Mouse (Mus musculus): ENCODE measurements around the gene Lhx9. TPM values are rescaled to one million over a fixed set of nuclear protein-coding genes. Genes with fewer than 3 reads are reported as not detected.
A peak's percentile ranks its signal among the peaks of the same experiment; 100 is the strongest.

Lhx9 gene
- polyA plus RNA-seq, 1 experiment from 2014 or later, result 0.15 TPM

DNA sequence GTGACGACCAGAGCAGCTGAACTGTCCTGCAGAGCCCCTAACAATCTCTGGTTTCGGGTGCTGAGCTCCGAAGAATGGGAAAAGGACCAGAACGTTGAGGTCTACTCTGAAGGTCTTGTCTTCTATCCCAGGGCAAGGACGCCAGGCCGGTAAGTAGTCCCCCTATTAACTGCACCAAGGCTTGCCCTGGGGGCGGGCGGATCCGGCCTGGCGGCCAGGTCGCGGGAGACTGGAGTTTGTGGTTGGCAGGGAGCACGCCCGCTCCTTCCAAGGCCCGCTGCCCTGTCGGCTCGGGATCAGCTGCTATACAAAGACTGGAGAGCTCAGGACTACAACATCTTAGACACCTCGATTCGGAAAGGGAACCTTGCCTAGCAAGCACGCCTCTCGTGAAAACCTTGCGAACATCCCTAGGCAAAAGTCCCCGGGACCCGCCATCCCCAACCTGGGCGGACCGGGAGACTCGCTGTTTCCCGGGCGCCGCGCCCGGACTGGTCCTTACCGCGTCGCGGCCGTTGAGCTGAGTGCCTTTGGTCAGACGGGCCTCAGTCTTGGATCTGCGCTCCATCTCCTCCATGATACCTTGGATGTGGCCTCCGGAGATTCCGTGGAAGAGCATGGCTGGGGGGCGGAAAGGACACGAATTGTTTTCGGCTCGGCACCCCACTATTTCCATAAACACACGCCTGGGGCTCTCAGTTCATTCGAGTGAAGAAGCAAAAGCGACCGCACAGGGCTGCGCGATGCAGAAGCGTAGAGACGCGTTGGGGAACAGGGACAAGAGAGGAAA, 6.9 kb downstream of the Lhx9 start:
- peak; percentile 57 for DNase-seq (ENCODE audit: low spot score)
- no peak for TF ChIP-seq CTCF (IDR thresholded peaks at IDR 0.05; ENCODE audit: low read depth)
- no peak for TF ChIP-seq EP300 (optimal IDR thresholded peaks at IDR 0.05)
- H3K4me1 ChIP-seq (replicated peaks; ENCODE audit: control insufficient read depth, insufficient read depth), result no peaks in the 10 kb centered on the region
- peak overlapping the region; percentile 35 for H3K4me3 ChIP-seq (ENCODE audit: low read depth, low read length)
- H3K27me3 ChIP-seq (ENCODE audit: control insufficient read depth, insufficient read depth, low read length), result peaks cover 23% of the 10 kb centered on the region
- ATAC-seq (ENCODE audit: low FRiP score, low TSS enrichment), result no peak
- H3K9me3 ChIP-seq (ENCODE audit: control insufficient read depth, low read length), result no peaks in the 10 kb centered on the region
- 2% methylated on average over 54 of the region's 54 CpGs for WGBS
- H3K27ac ChIP-seq (replicated peaks), result no peak overlapping the region
- peak overlapping the region; percentile 50 for H3K4me2 ChIP-seq (replicated peaks; ENCODE audit: low read depth)
- no peak overlapping the region for H3K9ac ChIP-seq (ENCODE audit: low read length)
- H3K36me3 ChIP-seq (ENCODE audit: control insufficient read depth, insufficient read depth, low read length), result no peaks in the 10 kb centered on the region

DNA sequence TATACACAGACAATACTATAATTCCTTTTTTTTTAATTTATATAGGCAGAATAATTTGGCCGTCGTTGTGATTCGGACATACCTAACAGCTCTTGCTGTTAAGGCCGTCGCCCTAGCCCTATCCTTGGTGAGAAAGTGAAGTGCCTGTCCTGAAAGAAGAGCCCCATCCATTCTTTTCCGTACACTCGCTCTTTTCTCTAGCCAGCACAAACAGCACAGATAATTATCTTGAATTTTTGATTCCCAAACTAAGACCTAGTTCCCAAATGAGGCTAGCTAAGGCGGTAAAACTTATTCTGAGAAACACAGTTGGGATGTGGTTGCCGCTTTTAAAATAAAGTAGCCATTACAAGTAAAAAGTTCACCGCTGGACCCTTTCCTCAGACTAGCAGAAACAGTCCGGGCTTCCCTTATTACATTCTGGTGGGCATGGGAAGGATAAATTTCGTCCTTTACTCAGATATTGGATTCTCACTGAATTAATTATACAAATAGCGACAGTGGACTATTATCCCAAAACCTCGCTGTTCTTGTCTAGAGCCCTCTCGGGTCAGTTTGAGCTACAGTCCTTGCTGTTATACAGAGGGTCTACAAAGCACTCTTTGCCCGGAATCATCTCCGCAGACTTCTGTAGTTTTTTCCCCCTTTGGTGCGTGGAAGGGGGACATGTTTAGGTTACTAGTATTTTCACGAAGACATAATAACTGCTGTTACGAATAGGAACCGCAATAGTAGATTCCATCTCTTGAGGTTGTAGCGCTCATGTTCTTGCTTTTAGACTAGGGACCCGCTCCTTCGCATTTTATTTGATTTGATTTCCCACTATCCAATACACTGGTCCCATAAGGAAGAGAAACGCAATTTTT, 7.7 kb downstream of the Lhx9 start:
- TF ChIP-seq EP300 (optimal IDR thresholded peaks at IDR 0.05), result no peak
- no peak for TF ChIP-seq CTCF (IDR thresholded peaks at IDR 0.05; ENCODE audit: low read depth)
- Histone ChIP-seq H3K9ac (ENCODE audit: low read length) (no peak overlapping the region), H3K27me3 (ENCODE audit: control insufficient read depth, insufficient read depth, low read length) (peaks cover 23% of the 10 kb centered on the region), H3K4me2 (replicated peaks; ENCODE audit: low read depth) (no peak overlapping the region), H3K4me1 (replicated peaks; ENCODE audit: control insufficient read depth, insufficient read depth) (no peaks in the 10 kb centered on the region), H3K36me3 (ENCODE audit: control insufficient read depth, insufficient read depth, low read length) (no peaks in the 10 kb centered on the region), H3K27ac (replicated peaks) (no peak overlapping the region), H3K4me3 (ENCODE audit: low read depth, low read length) (peak overlapping the region; percentile 35), H3K9me3 (ENCODE audit: control insufficient read depth, low read length) (no peaks in the 10 kb centered on the region)
- WGBS, result 13% methylated on average over 25 of the region's 25 CpGs
- ATAC-seq (ENCODE audit: low FRiP score, low TSS enrichment), result no peak
- DNase-seq (ENCODE audit: low spot score), result no peak

DNA sequence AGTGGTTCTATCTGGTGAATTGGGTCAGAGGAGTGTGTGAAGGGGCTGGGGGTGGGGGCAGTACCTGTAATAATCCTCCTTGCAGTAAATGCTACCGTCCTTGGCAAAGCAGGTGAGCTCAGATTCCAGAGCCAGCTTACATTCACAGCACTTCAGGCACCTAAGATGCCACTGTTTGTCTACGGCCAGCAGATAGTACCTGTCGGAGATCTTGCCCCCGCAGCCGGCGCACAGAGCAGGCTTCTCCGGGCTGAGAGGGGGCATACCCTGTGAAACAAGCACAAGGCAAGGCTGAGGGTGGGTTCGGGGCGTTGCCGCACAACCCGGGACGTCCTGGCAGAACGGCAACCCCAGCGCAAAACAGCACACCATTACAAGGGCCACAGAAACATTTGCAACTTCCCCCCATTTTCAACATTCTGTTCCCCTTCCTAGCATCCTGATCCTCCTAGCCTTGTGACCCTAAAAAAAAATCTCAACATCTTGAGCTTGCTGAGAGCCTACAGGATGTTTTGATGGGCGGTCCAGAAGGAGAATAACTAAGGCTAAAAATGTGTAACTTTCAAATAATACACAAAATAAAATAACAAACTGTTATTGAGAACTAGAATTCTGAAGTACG, 8.5 kb downstream of the Lhx9 start:
- 11% methylated on average over 16 of the region's 16 CpGs for WGBS
- no peak overlapping the region for H3K27ac ChIP-seq (replicated peaks)
- H3K9me3 ChIP-seq (ENCODE audit: control insufficient read depth, low read length), result no peaks in the 10 kb centered on the region
- TF ChIP-seq CTCF (IDR thresholded peaks at IDR 0.05; ENCODE audit: low read depth) (no peak), EP300 (optimal IDR thresholded peaks at IDR 0.05) (no peak)
- no peaks in the 10 kb centered on the region for H3K36me3 ChIP-seq (ENCODE audit: control insufficient read depth, insufficient read depth, low read length)
- H3K27me3 ChIP-seq (ENCODE audit: control insufficient read depth, insufficient read depth, low read length), result peaks cover 16% of the 10 kb centered on the region
- no peak overlapping the region for H3K4me2 ChIP-seq (replicated peaks; ENCODE audit: low read depth)
- no peak for DNase-seq (ENCODE audit: low spot score)
- no peak overlapping the region for H3K4me3 ChIP-seq (ENCODE audit: low read depth, low read length)
- H3K9ac ChIP-seq (ENCODE audit: low read length), result no peak overlapping the region
- no peak for ATAC-seq (ENCODE audit: low FRiP score, low TSS enrichment)
- no peaks in the 10 kb centered on the region for H3K4me1 ChIP-seq (replicated peaks; ENCODE audit: control insufficient read depth, insufficient read depth)

DNA sequence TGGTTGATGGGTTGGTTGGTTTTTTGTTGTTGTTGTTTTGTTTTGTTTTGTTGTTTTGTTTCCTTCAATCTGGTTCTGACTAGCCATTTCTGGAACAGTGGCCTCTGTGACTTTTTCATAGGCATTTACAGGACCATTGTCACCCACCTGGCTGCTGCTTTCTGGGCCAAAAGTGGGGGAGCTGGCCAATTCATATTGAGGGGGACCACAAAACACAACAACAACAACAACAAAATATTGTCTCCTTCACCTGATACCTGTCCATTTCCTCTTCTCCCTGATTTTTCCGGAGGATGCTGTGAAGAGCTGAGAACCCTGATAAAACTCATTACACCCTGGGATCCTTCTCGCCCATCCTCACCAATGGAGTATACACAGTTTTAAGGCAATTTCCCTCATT, 9.1 kb downstream of the Lhx9 start:
- H3K9ac ChIP-seq (ENCODE audit: low read length), result no peak overlapping the region
- no peaks in the 10 kb centered on the region for H3K9me3 ChIP-seq (ENCODE audit: control insufficient read depth, low read length)
- no peaks in the 10 kb centered on the region for H3K4me1 ChIP-seq (replicated peaks; ENCODE audit: control insufficient read depth, insufficient read depth)
- TF ChIP-seq EP300 (optimal IDR thresholded peaks at IDR 0.05) (no peak), CTCF (IDR thresholded peaks at IDR 0.05; ENCODE audit: low read depth) (no peak)
- H3K36me3 ChIP-seq (ENCODE audit: control insufficient read depth, insufficient read depth, low read length), result no peaks in the 10 kb centered on the region
- DNase-seq (ENCODE audit: low spot score) (no peak), ATAC-seq (ENCODE audit: low FRiP score, low TSS enrichment) (no peak)
- H3K27ac ChIP-seq (replicated peaks), result no peak overlapping the region
- peaks cover 17% of the 10 kb centered on the region for H3K27me3 ChIP-seq (ENCODE audit: control insufficient read depth, insufficient read depth, low read length)
- no peak overlapping the region for H3K4me2 ChIP-seq (replicated peaks; ENCODE audit: low read depth)
- 18% methylated on average over 2 of the region's 2 CpGs for WGBS
- no peak overlapping the region for H3K4me3 ChIP-seq (ENCODE audit: low read depth, low read length)

DNA sequence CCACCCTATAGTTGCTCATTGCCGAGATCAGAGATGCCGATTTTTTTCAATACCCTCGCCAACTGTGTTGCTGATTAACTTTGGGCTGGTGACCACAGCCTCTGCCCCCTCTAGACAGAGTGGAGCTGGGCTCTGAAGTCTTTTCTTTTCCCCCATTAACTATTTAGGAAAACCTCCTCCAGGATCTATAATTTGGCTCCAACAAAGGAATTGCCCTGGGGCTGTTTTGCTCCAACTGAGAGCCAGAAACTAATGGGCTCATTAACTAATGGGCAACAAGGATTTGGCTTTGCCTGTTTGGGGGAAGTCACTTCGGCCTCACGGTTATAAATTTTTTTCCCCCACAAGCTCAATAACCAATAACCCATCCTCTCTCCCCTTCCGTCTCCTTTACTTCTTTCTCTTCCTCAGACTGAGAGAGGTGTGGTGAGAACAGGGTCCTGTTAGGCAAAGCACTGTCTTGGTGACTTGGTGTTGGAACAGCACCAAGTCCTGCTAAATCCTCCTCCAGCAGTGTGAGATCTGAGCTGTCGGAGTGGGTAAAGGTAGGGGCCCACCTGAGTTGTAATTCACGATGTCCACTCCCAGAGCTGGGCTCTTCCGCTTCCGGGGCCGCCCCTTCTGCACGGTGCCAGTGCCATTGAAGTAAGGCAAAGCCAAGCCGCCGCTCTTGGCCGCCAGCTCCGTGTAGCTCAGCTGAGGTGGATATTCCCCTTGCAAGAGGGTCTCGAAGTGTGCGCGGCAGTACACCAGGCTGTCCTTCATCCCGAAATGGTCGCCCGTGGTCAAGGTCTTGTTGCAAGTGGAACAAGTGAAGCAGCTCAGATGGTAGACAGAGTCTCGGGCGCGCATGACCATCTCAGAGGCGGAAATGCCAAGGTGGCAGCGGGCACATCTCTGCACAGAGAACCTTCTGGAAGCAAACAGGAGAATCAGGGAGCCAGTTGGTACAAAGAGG, 10.3 kb downstream of the Lhx9 start:
- no peak for TF ChIP-seq CTCF (IDR thresholded peaks at IDR 0.05; ENCODE audit: low read depth)
- TF ChIP-seq EP300 (optimal IDR thresholded peaks at IDR 0.05), result no peak
- no peak overlapping the region for H3K27ac ChIP-seq (replicated peaks)
- H3K9ac ChIP-seq (ENCODE audit: low read length), result no peak overlapping the region
- no peaks in the 10 kb centered on the region for H3K9me3 ChIP-seq (ENCODE audit: control insufficient read depth, low read length)
- no peaks in the 10 kb centered on the region for H3K36me3 ChIP-seq (ENCODE audit: control insufficient read depth, insufficient read depth, low read length)
- peak overlapping the region; percentile 34 for H3K4me2 ChIP-seq (replicated peaks; ENCODE audit: low read depth)
- peaks cover 14% of the 10 kb centered on the region for H3K27me3 ChIP-seq (ENCODE audit: control insufficient read depth, insufficient read depth, low read length)
- whole genome bisulfite sequencing, result 21% methylated on average over 27 of the region's 27 CpGs
- no peak for ATAC-seq (ENCODE audit: low FRiP score, low TSS enrichment)
- DNase-seq (ENCODE audit: low spot score), result no peak
- H3K4me3 ChIP-seq (ENCODE audit: low read depth, low read length), result peak overlapping the region; percentile 15; the same call in 1 of the 2 replicates
- H3K4me1 ChIP-seq (replicated peaks; ENCODE audit: control insufficient read depth, insufficient read depth), result no peaks in the 10 kb centered on the region
